Mouse (Mus musculus): ENCODE results near the gene Vnn1. TPM values are rescaled to one million over a fixed set of nuclear protein-coding genes. Genes with fewer than 3 reads are reported as not detected.

Vnn1 gene
- total and polyA plus RNA-seq, 2 experiments from 2014 or later, result 0.83 TPM; not detected in 1

DNA sequence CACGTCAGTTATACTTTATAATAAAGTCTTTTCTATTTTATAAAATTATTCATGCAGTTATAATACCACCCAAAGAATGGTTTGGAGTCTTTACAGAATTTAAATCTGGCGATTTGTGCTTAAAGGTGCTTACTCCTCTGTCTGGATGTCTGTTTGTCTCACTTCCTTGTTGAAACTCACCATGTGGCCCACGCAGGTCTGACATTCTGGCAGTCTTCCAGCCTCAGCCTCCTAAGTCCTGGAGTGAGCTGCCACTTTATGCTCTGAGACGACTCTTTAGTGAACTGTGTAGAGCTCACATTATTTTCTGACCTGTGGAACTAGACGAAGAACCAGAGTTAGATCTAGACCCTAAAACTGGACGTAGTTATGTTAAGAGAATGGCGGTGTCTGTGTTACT lies 53.5 kb downstream of the Vnn1 start:
- ATAC-seq (ENCODE audit: low FRiP score) (no peak), DNase-seq (ENCODE audit: low spot score) (no peak)
- 58% methylated on average over 7 of the region's 7 CpGs for WGBS
- no peak overlapping the region for H3K27ac ChIP-seq (ENCODE audit: low read depth, low read length)
- no peaks in the 10 kb centered on the region; the same call in 1 of the 2 replicates for H3K4me1 ChIP-seq (ENCODE audit: insufficient read depth, low read length)
- no peak overlapping the region for H3K4me3 ChIP-seq (ENCODE audit: low read depth, low read length)
- no peak overlapping the region for H3K9ac ChIP-seq (replicated peaks; ENCODE audit: low read length, poor library complexity, severe bottlenecking)
- H3K36me3 ChIP-seq (ENCODE audit: insufficient read depth, low read length), result no peaks in the 10 kb centered on the region
- H3K27me3 ChIP-seq (ENCODE audit: insufficient read depth, low read length), result no peaks in the 10 kb centered on the region
- no peaks in the 10 kb centered on the region for H3K9me3 ChIP-seq (ENCODE audit: low read length)
- no peak overlapping the region for H3K4me2 ChIP-seq (ENCODE audit: low read depth, low read length, poor library complexity, severe bottlenecking)
- TF ChIP-seq CTCF (IDR thresholded peaks at IDR 0.05), result no peak

DNA sequence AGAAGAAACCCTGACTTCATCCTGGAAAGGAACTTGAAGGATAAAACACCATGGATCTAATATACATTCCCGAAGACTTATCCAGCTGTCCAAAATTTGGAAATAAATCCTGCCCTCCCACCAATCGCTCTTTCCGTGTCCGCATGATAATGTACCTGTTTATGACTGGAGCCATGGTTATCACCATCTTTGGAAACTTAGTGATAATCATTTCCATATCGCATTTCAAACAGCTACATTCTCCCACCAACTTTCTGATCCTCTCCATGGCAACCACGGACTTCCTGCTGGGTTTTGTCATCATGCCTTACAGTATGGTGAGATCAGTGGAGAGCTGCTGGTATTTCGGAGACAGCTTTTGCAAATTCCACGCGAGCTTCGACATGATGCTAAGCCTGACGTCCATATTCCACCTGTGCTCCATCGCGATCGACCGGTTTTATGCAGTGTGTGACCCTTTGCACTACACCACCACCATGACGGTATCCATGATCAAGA lies 55.1 kb downstream of the Vnn1 start, which contains the start of gene Taar3:
Gene Taar3, plus strand, starts transcription at position 51 of the 498 bp plus-strand sequence.
- Histone ChIP-seq H3K4me2 (ENCODE audit: low read depth, low read length, poor library complexity, severe bottlenecking) (no peak within 1 kb of the TSS), H3K27me3 (ENCODE audit: insufficient read depth, low read length) (no peaks in the 10 kb centered on the region), H3K9ac (replicated peaks; ENCODE audit: low read length, poor library complexity, severe bottlenecking) (no peak within 1 kb of the TSS), H3K9me3 (ENCODE audit: low read length) (no peaks in the 10 kb centered on the region), H3K27ac (ENCODE audit: low read depth, low read length) (no peak within 1 kb of the TSS), H3K4me3 (ENCODE audit: low read depth, low read length) (no peak within 1 kb of the TSS), H3K4me1 (ENCODE audit: insufficient read depth, low read length) (no peaks in the 10 kb centered on the region; the same call in 1 of the 2 replicates), H3K36me3 (ENCODE audit: insufficient read depth, low read length) (no peaks in the 10 kb centered on the region)
- WGBS, result 68% methylated on average over 16 of the region's 16 CpGs
- ATAC-seq (ENCODE audit: low FRiP score), result 0 out of 2 replicates have a peak, but pooled peaks have one; percentile 38
- DNase-seq (ENCODE audit: low spot score), result peak; percentile 21
- no peak for TF ChIP-seq CTCF (IDR thresholded peaks at IDR 0.05)

DNA sequence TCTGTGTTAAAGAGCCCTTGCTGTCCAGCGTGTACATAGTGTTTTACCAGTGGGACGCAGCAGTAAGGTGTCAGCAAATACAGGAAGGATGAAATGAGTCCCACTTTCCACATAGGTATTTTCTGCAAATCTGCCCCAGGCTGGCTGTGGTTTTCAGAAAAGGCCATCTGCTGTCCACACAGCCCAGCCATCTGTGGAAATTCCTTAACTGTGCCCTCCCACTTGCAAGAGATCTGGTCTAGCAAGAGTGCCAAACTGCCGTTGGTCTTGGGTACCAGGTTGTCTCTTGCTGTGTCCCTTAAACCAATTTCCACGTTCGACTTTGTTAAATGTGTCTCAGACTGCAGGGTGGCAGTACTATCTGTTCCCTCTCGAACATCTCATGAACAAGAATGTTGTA lies 57.2 kb downstream of the Vnn1 start:
- no peak for ATAC-seq (ENCODE audit: low FRiP score)
- Histone ChIP-seq H3K4me1 (ENCODE audit: insufficient read depth, low read length) (no peaks in the 10 kb centered on the region; the same call in 1 of the 2 replicates), H3K4me3 (ENCODE audit: low read depth, low read length) (no peak overlapping the region), H3K36me3 (ENCODE audit: insufficient read depth, low read length) (no peaks in the 10 kb centered on the region), H3K27ac (ENCODE audit: low read depth, low read length) (no peak overlapping the region), H3K4me2 (ENCODE audit: low read depth, low read length, poor library complexity, severe bottlenecking) (no peak overlapping the region), H3K27me3 (ENCODE audit: insufficient read depth, low read length) (no peaks in the 10 kb centered on the region), H3K9me3 (ENCODE audit: low read length) (no peaks in the 10 kb centered on the region), H3K9ac (replicated peaks; ENCODE audit: low read length, poor library complexity, severe bottlenecking) (no peak overlapping the region)
- DNase-seq (ENCODE audit: low spot score), result peak; percentile 23
- 90% methylated on average over 6 of the region's 6 CpGs for WGBS
- TF ChIP-seq CTCF (IDR thresholded peaks at IDR 0.05), result no peak

Other genes with a start within 250 kb of the Vnn1 start
- 1,859 and 2,007 TPM in 2 replicates for gene Rps12, start 107.4 kb upstream of the Vnn1 start, total RNA-seq (2014; rRNA removed)
- gene Rps12, start 107.4 kb upstream of the Vnn1 start, polyA plus RNA-seq (2015; fragmentation: Nextera tagmentation; extraction: Ambion mirVana), result 108 and 142 TPM in 2 replicates
- gene Slc18b1, start 97.7 kb upstream of the Vnn1 start, total RNA-seq (2014; rRNA removed), result 12.7 and 13.7 TPM in 2 replicates
- 12.4 TPM in 2 replicates for gene Slc18b1, start 97.7 kb upstream of the Vnn1 start, polyA plus RNA-seq (2015; fragmentation: Nextera tagmentation; extraction: Ambion mirVana)
- gene Vnn3, start 43.2 kb upstream of the Vnn1 start, total RNA-seq (2014; rRNA removed), result not detected in 2 replicates
- gene Vnn3, start 43.2 kb upstream of the Vnn1 start, polyA plus RNA-seq (2015; fragmentation: Nextera tagmentation; extraction: Ambion mirVana), result 0.09 TPM in 1 of 2 replicates, not detected in the other
- gene Taar1, start 25.7 kb downstream of the Vnn1 start, total RNA-seq (2014; rRNA removed), result not detected in 2 replicates
- not detected in 2 replicates for gene Taar1, start 25.7 kb downstream of the Vnn1 start, polyA plus RNA-seq (2015; fragmentation: Nextera tagmentation; extraction: Ambion mirVana)
- not detected in 2 replicates for gene Taar2, start 43.9 kb downstream of the Vnn1 start, total RNA-seq (2014; rRNA removed)
- gene Taar2, start 43.9 kb downstream of the Vnn1 start, polyA plus RNA-seq (2015; fragmentation: Nextera tagmentation; extraction: Ambion mirVana), result not detected in 2 replicates
- gene Taar3, start 54.9 kb downstream of the Vnn1 start, total RNA-seq (2014; rRNA removed), result not detected in 2 replicates
- gene Taar3, start 54.9 kb downstream of the Vnn1 start, polyA plus RNA-seq (2015; fragmentation: Nextera tagmentation; extraction: Ambion mirVana), result not detected in 2 replicates
- gene Taar4, start 65.8 kb downstream of the Vnn1 start, total RNA-seq (2014; rRNA removed), result not detected in 2 replicates
- 0.15 TPM in 1 of 2 replicates, not detected in the other for gene Taar4, start 65.8 kb downstream of the Vnn1 start, polyA plus RNA-seq (2015; fragmentation: Nextera tagmentation; extraction: Ambion mirVana)
- not detected in 2 replicates for gene Taar5, start 76.0 kb downstream of the Vnn1 start, total RNA-seq (2014; rRNA removed)
- gene Taar5, start 76.0 kb downstream of the Vnn1 start, polyA plus RNA-seq (2015; fragmentation: Nextera tagmentation; extraction: Ambion mirVana), result not detected in 2 replicates
- gene Taar6, start 91.0 kb downstream of the Vnn1 start, total RNA-seq (2014; rRNA removed), result not detected in 2 replicates
- gene Taar6, start 91.0 kb downstream of the Vnn1 start, polyA plus RNA-seq (2015; fragmentation: Nextera tagmentation; extraction: Ambion mirVana), result not detected in 2 replicates
- gene Taar7a, start 98.8 kb downstream of the Vnn1 start, total RNA-seq (2014; rRNA removed), result not detected in 2 replicates
- not detected in 2 replicates for gene Taar7a, start 98.8 kb downstream of the Vnn1 start, polyA plus RNA-seq (2015; fragmentation: Nextera tagmentation; extraction: Ambion mirVana)
- gene Taar7b, start 105.3 kb downstream of the Vnn1 start, total RNA-seq (2014; rRNA removed), result not detected in 2 replicates
- gene Taar7b, start 105.3 kb downstream of the Vnn1 start, polyA plus RNA-seq (2015; fragmentation: Nextera tagmentation; extraction: Ambion mirVana), result not detected in 2 replicates
- gene Taar7d, start 132.5 kb downstream of the Vnn1 start, total RNA-seq (2014; rRNA removed), result not detected in 2 replicates
- gene Taar7d, start 132.5 kb downstream of the Vnn1 start, polyA plus RNA-seq (2015; fragmentation: Nextera tagmentation; extraction: Ambion mirVana), result not detected in 2 replicates
- not detected in 2 replicates for gene Taar7e, start 142.9 kb downstream of the Vnn1 start, total RNA-seq (2014; rRNA removed)
- gene Taar7e, start 142.9 kb downstream of the Vnn1 start, polyA plus RNA-seq (2015; fragmentation: Nextera tagmentation; extraction: Ambion mirVana), result not detected in 2 replicates
- gene Taar7f, start 154.8 kb downstream of the Vnn1 start, total RNA-seq (2014; rRNA removed), result not detected in 2 replicates
- not detected in 2 replicates for gene Taar7f, start 154.8 kb downstream of the Vnn1 start, polyA plus RNA-seq (2015; fragmentation: Nextera tagmentation; extraction: Ambion mirVana)
- gene Taar8a, start 181.8 kb downstream of the Vnn1 start, total RNA-seq (2014; rRNA removed), result not detected in 2 replicates
- gene Taar8a, start 181.8 kb downstream of the Vnn1 start, polyA plus RNA-seq (2015; fragmentation: Nextera tagmentation; extraction: Ambion mirVana), result not detected in 2 replicates
- gene Taar8b, start 197.6 kb downstream of the Vnn1 start, total RNA-seq (2014; rRNA removed), result not detected in 2 replicates
- not detected in 2 replicates for gene Taar8b, start 197.6 kb downstream of the Vnn1 start, polyA plus RNA-seq (2015; fragmentation: Nextera tagmentation; extraction: Ambion mirVana)
- gene Taar8c, start 207.2 kb downstream of the Vnn1 start, total RNA-seq (2014; rRNA removed), result not detected in 2 replicates
- gene Taar8c, start 207.2 kb downstream of the Vnn1 start, polyA plus RNA-seq (2015; fragmentation: Nextera tagmentation; extraction: Ambion mirVana), result not detected in 2 replicates
- gene Taar9, start 214.8 kb downstream of the Vnn1 start, total RNA-seq (2014; rRNA removed), result not detected in 2 replicates
- gene Taar9, start 214.8 kb downstream of the Vnn1 start, polyA plus RNA-seq (2015; fragmentation: Nextera tagmentation; extraction: Ambion mirVana), result not detected in 2 replicates